Mouse (Mus musculus) adrenal gland, adult 8-10 months (tissue): ENCODE data around the gene Krtap4-2. TPM values are rescaled to one million over a fixed set of nuclear protein-coding genes. Genes with fewer than 3 reads are reported as not detected.

Experiments
- DNase-seq: peaks from one replicate; pipeline ENCODE4 v3.0.0; 2022
- total RNA-seq, 4 experiments: library from RNA; stranded (reverse); gene quantifications; 2 replicates each; pipeline ENCODE4 v1.2.4; 2022

Gene Krtap4-2
- total RNA-seq, 4 experiments from 2014 or later, result not detected

DNA sequence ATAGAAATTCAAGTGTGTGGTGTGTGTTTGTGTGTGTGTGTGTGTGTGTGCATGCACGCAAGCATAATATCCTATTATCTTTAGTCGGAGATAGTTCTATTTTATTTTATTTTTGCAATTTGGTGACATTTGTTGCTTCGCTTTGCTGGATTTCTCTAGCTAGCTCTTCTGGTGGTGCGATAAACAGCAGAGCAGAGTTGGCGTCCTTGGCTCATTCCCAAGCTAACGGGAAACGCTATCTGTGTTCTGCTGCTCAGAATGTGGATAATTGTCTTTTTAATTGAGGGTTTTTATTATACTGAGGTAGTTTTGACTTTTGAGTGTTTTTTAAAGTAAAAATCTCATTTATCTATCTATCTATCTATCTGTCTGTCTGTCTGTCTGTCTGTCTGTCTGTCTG, 49.8 kb downstream of the Krtap4-2 start:
- DNase-seq, result no peak

Other genes with a start within 250 kb of the Krtap4-2 start
- 1 to 10 TPM; 4.5 to 9.5 (median 8.0) TPM for gene Krt10, start 245.7 kb downstream of the Krtap4-2 start, total RNA-seq
- not detected for gene Krt12, start 212.8 kb downstream of the Krtap4-2 start, total RNA-seq
- gene Krt20, start 196.9 kb downstream of the Krtap4-2 start, total RNA-seq, result under 1 TPM in 1 of 4 experiments, not detected in 3; 0.13 TPM
- gene Krt23, start 141.9 kb downstream of the Krtap4-2 start, total RNA-seq, result under 1 TPM in 1 of 4 experiments, not detected in 3; 0.20 TPM
- not detected for gene Krt39, start 113.7 kb downstream of the Krtap4-2 start, total RNA-seq
- not detected for gene Krt40, start 91.9 kb downstream of the Krtap4-2 start, total RNA-seq
- gene Krtap3-3, start 84.2 kb downstream of the Krtap4-2 start, total RNA-seq, result not detected
- not detected for gene Krtap3-2, start 78.2 kb downstream of the Krtap4-2 start, total RNA-seq
- not detected for gene Gm11939, start 75.6 kb downstream of the Krtap4-2 start, total RNA-seq
- not detected for gene Krtap3-1, start 68.5 kb downstream of the Krtap4-2 start, total RNA-seq
- not detected for gene Krtap1-5, start 54.1 kb downstream of the Krtap4-2 start, total RNA-seq
- gene Krtap1-4, start 51.4 kb downstream of the Krtap4-2 start, total RNA-seq, result not detected
- not detected for gene Krtap1-3, start 43.7 kb downstream of the Krtap4-2 start, total RNA-seq
- not detected for gene Krtap9-3, start 37.0 kb downstream of the Krtap4-2 start, total RNA-seq
- not detected for gene Gm11938, start 31.8 kb downstream of the Krtap4-2 start, total RNA-seq
- not detected for gene Gm11937, start 24.9 kb downstream of the Krtap4-2 start, total RNA-seq
- gene Krtap2-4, start 20.2 kb downstream of the Krtap4-2 start, total RNA-seq, result not detected
- gene Gm11562, start 14.6 kb downstream of the Krtap4-2 start, total RNA-seq, result not detected
- not detected for gene Krtap4-1, start 6.8 kb downstream of the Krtap4-2 start, total RNA-seq
- not detected for gene Krtap4-7, start 9.0 kb upstream of the Krtap4-2 start, total RNA-seq
- gene Gm11555, start 15.2 kb upstream of the Krtap4-2 start, total RNA-seq, result not detected
- gene Gm11563, start 23.9 kb upstream of the Krtap4-2 start, total RNA-seq, result not detected
- gene Krtap4-6, start 30.9 kb upstream of the Krtap4-2 start, total RNA-seq, result not detected
- not detected for gene Gm14190, start 55.7 kb upstream of the Krtap4-2 start, total RNA-seq
- gene Gm14180, start 99.2 kb upstream of the Krtap4-2 start, total RNA-seq, result not detected
- not detected for gene Gm11595, start 137.8 kb upstream of the Krtap4-2 start, total RNA-seq
- gene Krtap4-8, start 145.6 kb upstream of the Krtap4-2 start, total RNA-seq, result not detected
- gene Krtap4-9, start 150.1 kb upstream of the Krtap4-2 start, total RNA-seq, result not detected
- gene Gm11596, start 158.4 kb upstream of the Krtap4-2 start, total RNA-seq, result not detected
- not detected for gene Gm11569, start 163.8 kb upstream of the Krtap4-2 start, total RNA-seq
- gene Gm11554, start 169.4 kb upstream of the Krtap4-2 start, total RNA-seq, result not detected
- not detected for gene Krtap4-13, start 174.8 kb upstream of the Krtap4-2 start, total RNA-seq
- gene Gm11564, start 180.6 kb upstream of the Krtap4-2 start, total RNA-seq, result not detected
- not detected for gene 2300003K06Rik, start 203.0 kb upstream of the Krtap4-2 start, total RNA-seq
- not detected for gene Krtap4-16, start 216.5 kb upstream of the Krtap4-2 start, total RNA-seq
- gene Gm11568, start 222.8 kb upstream of the Krtap4-2 start, total RNA-seq, result not detected
- gene Gm11559, start 229.4 kb upstream of the Krtap4-2 start, total RNA-seq, result not detected
- not detected for gene Krtap9-1, start 238.3 kb upstream of the Krtap4-2 start, total RNA-seq
- gene Gm11567, start 244.1 kb upstream of the Krtap4-2 start, total RNA-seq, result not detected